Mouse (Mus musculus) embryonic facial prominence, embryonic 14.5 days (tissue): ENCODE data around the gene Tfr2. TPM values are rescaled to one million over a fixed set of nuclear protein-coding genes. Genes with fewer than 3 reads are reported as not detected.

Experiments used
- ATAC-seq: fragments of 200-750 bp; cut with Nextera tagmentation; 2 replicates; pipeline ENCODE4 v1.8.0; 2017; ENCODE audit warnings: low read depth, moderate number of reproducible peaks, moderate TSS enrichment
- DNase-seq: peaks from one replicate; pipeline ENCODE4 v3.0.0-alpha.2; 2015; ENCODE audit warnings: low spot score
- H3K27ac ChIP-seq: fragments of 300-500 bp; sonication (generic); replicated peaks from 2 replicates; pipeline ENCODE4 v1.5.1; 2014; ENCODE audit warnings: low read depth, mild to moderate bottlenecking, low read length, moderate library complexity
- H3K27me3 ChIP-seq: fragments of 300-500 bp; sonication (generic); replicated peaks from 2 replicates; pipeline ENCODE4 v1.6.1; 2014; ENCODE audit warnings: low read length; ENCODE audit not compliant: control insufficient read depth, insufficient read depth
- H3K36me3 ChIP-seq: fragments of 300-500 bp; sonication (generic); 2 replicates; pipeline ENCODE4 v1.6.1; 2014; ENCODE audit warnings: low read length, mixed read lengths; ENCODE audit not compliant: control insufficient read depth, insufficient read depth
- H3K4me1 ChIP-seq: fragments of 300-500 bp; sonication (generic); 2 replicates; pipeline ENCODE4 v1.6.1; 2014; ENCODE audit warnings: antibody characterized with exemption, low read length; ENCODE audit not compliant: control insufficient read depth, insufficient read depth
- H3K4me2 ChIP-seq: fragments of 300-500 bp; sonication (generic); 2 replicates; pipeline ENCODE4 v1.6.1; 2014; ENCODE audit warnings: low read depth, mild to moderate bottlenecking, low read length, moderate library complexity, mixed read lengths
- H3K4me3 ChIP-seq: fragments of 300-500 bp; sonication (generic); 2 replicates; pipeline ENCODE4 v1.5.1; 2014; ENCODE audit warnings: low read depth, mild to moderate bottlenecking, low read length
- H3K9ac ChIP-seq: fragments of 300-500 bp; sonication (generic); 2 replicates; pipeline ENCODE4 v1.6.1; 2014; ENCODE audit warnings: low read depth, mild to moderate bottlenecking, low read length, moderate library complexity, mixed read lengths
- H3K9me3 ChIP-seq: fragments of 300-500 bp; sonication (generic); 2 replicates; pipeline ENCODE4 v1.6.1; 2016; ENCODE audit warnings: low read length; ENCODE audit not compliant: control insufficient read depth
- WGBS: fragments of 180-500 bp; shearing (Covaris S2); extraction: QIAGEN DNeasy Blood & Tissue Kit; methylation state at CpG from one replicate; pipeline ENCODE4 v1.1.7; 2014; 5-methylcytosine and 5-hydroxymethylcytosine counted together
- polyA plus RNA-seq: library from polyadenylated mRNA; unstranded; fragments of >200 nt; fragmentation: Nextera tagmentation; extraction: Ambion mirVana; gene quantifications from 2 replicates; pipeline ENCODE4 v1.2.1, GENCODE M21; 2014

Tfr2 gene
- polyA plus RNA-seq, 1 experiment from 2014 or later: 1.1 TPM

- peak overlapping the region; percentile 93 for H3K27ac ChIP-seq
- DNase-seq (no peak), ATAC-seq (peak; percentile 0; the same call in 1 of the 2 replicates)
- H3K36me3 ChIP-seq: peaks cover 26% of the 10 kb centered on the region
- H3K9me3 ChIP-seq: no peaks in the 10 kb centered on the region
- H3K4me1 ChIP-seq: no peaks in the 10 kb centered on the region
- H3K27me3 ChIP-seq: no peaks in the 10 kb centered on the region
- peak overlapping the region; percentile 89 for H3K9ac ChIP-seq
- peak overlapping the region; percentile 96 for H3K4me2 ChIP-seq
- peak overlapping the region; percentile 83 for H3K4me3 ChIP-seq
- WGBS: 0% methylated on average over 9 of the region's 12 CpGs
Observed at GRCm38 (mm10) chr5:137532808-137533116, 36.9 kb upstream of the Tfr2 start.

- peak; percentile 78 for ATAC-seq
- peak within 1 kb of the TSS; percentile 83 for H3K4me3 ChIP-seq
- H3K9me3 ChIP-seq: no peaks in the 10 kb centered on the region
- peaks cover 21% of the 10 kb centered on the region for H3K36me3 ChIP-seq
- peak; percentile 99 for DNase-seq
- H3K27ac ChIP-seq: peak within 1 kb of the TSS; percentile 93
- H3K4me2 ChIP-seq: peak within 1 kb of the TSS; percentile 96
- H3K9ac ChIP-seq: peak within 1 kb of the TSS; percentile 89
- no peaks in the 10 kb centered on the region for H3K4me1 ChIP-seq
- no peaks in the 10 kb centered on the region for H3K27me3 ChIP-seq
- under 1% methylated on average over 34 of the region's 40 CpGs for WGBS
Observed at GRCm38 (mm10) chr5:137533117-137533827, 36.4 kb upstream of the Tfr2 start, which contains the start of the genes Epo and Gnb2. TSS of gene Epo (minus strand) at chr5:137533242. TSS of gene Gnb2 (minus strand) at chr5:137533510.

GRCm38 (mm10) chr5:137534762-137535161 lies 34.9 kb upstream of the Tfr2 start:
- Histone ChIP-seq H3K4me1 (no peaks in the 10 kb centered on the region), H3K4me3 (no peak overlapping the region), H3K27ac (no peak overlapping the region), H3K27me3 (no peaks in the 10 kb centered on the region), H3K9me3 (no peaks in the 10 kb centered on the region), H3K4me2 (no peak overlapping the region), H3K36me3 (peaks cover 6% of the 10 kb centered on the region), H3K9ac (no peak overlapping the region)
- 88% methylated on average over 3 of the region's 3 CpGs for WGBS
- DNase-seq: no peak
- no peak for ATAC-seq

GRCm38 (mm10) chr5:137535318-137535717 lies 34.3 kb upstream of the Tfr2 start:
- H3K4me3 ChIP-seq: no peak overlapping the region
- H3K36me3 ChIP-seq: 0 out of 2 replicates have a peak, but pooled peaks cover under 1% of the 10 kb centered on the region
- H3K27me3 ChIP-seq: no peaks in the 10 kb centered on the region
- no peaks in the 10 kb centered on the region for H3K4me1 ChIP-seq
- H3K9ac ChIP-seq: no peak overlapping the region
- no peak for ATAC-seq
- WGBS: 77% methylated on average over 9 of the region's 9 CpGs
- no peak overlapping the region for H3K4me2 ChIP-seq
- H3K27ac ChIP-seq: no peak overlapping the region
- no peak for DNase-seq
- no peaks in the 10 kb centered on the region for H3K9me3 ChIP-seq

GRCm38 (mm10) chr5:137537461-137537860 lies 32.2 kb upstream of the Tfr2 start:
- no peaks in the 10 kb centered on the region for H3K9me3 ChIP-seq
- no peak for DNase-seq
- no peak overlapping the region for H3K9ac ChIP-seq
- no peak overlapping the region for H3K27ac ChIP-seq
- no peaks in the 10 kb centered on the region for H3K36me3 ChIP-seq
- no peak overlapping the region for H3K4me3 ChIP-seq
- no peaks in the 10 kb centered on the region for H3K4me1 ChIP-seq
- no peak for ATAC-seq
- WGBS: 43% methylated on average over 4 of the region's 4 CpGs
- H3K27me3 ChIP-seq: no peaks in the 10 kb centered on the region
- no peak overlapping the region for H3K4me2 ChIP-seq

GRCm38 (mm10) chr5:137539291-137539801 lies 30.3 kb upstream of the Tfr2 start:
- H3K4me1 ChIP-seq: no peaks in the 10 kb centered on the region
- DNase-seq: peak; percentile 55
- no peaks in the 10 kb centered on the region for H3K9me3 ChIP-seq
- H3K9ac ChIP-seq: no peak overlapping the region
- ATAC-seq: peak; percentile 41; the same call in 1 of the 2 replicates
- H3K4me3 ChIP-seq: no peak overlapping the region
- H3K27me3 ChIP-seq: no peaks in the 10 kb centered on the region; the same call in 1 of the 2 replicates
- no peak overlapping the region for H3K27ac ChIP-seq
- 65% methylated on average over 7 of the region's 7 CpGs for WGBS
- no peak overlapping the region for H3K4me2 ChIP-seq
- H3K36me3 ChIP-seq: no peaks in the 10 kb centered on the region

GRCm38 (mm10) chr5:137540991-137541390 lies 28.6 kb upstream of the Tfr2 start:
- WGBS: 75% methylated on average over 6 of the region's 6 CpGs
- Histone ChIP-seq H3K36me3 (no peaks in the 10 kb centered on the region), H3K4me1 (no peaks in the 10 kb centered on the region), H3K27ac (no peak overlapping the region), H3K4me2 (no peak overlapping the region), H3K4me3 (no peak overlapping the region), H3K9me3 (no peaks in the 10 kb centered on the region), H3K9ac (no peak overlapping the region), H3K27me3 (no peaks in the 10 kb centered on the region; the same call in 1 of the 2 replicates)
- ATAC-seq (no peak), DNase-seq (no peak)

- no peaks in the 10 kb centered on the region for H3K4me1 ChIP-seq
- ATAC-seq: no peak
- H3K9ac ChIP-seq: no peak overlapping the region
- no peak overlapping the region for H3K4me3 ChIP-seq
- H3K27me3 ChIP-seq: no peaks in the 10 kb centered on the region; the same call in 1 of the 2 replicates
- WGBS: 70% methylated on average over 5 of the region's 5 CpGs
- H3K27ac ChIP-seq: no peak overlapping the region
- no peaks in the 10 kb centered on the region for H3K36me3 ChIP-seq
- no peak overlapping the region for H3K4me2 ChIP-seq
- H3K9me3 ChIP-seq: no peaks in the 10 kb centered on the region
- DNase-seq: no peak
Observed at GRCm38 (mm10) chr5:137541768-137542540, 27.7 kb upstream of the Tfr2 start.
